Mouse (Mus musculus) hindbrain, embryonic 12.5 days (tissue): Measurements from ENCODE around the gene Sptlc2. TPM values are rescaled to one million over a fixed set of nuclear protein-coding genes. Genes with fewer than 3 reads are reported as not detected.

ENCODE experiments used
- ATAC-seq: fragments of 200-750 bp; cut with Nextera tagmentation; 2 replicates; pipeline ENCODE4 v1.8.0; 2017; ENCODE audit warnings: moderate TSS enrichment; ENCODE audit not compliant: low FRiP score
- H3K27ac ChIP-seq: fragments of 300-500 bp; sonication (generic); 2 replicates; pipeline ENCODE4 v1.5.1; 2016; ENCODE audit warnings: mild to moderate bottlenecking
- H3K27me3 ChIP-seq: fragments of 300-500 bp; sonication (generic); 2 replicates; pipeline ENCODE4 v1.6.1; 2016; ENCODE audit warnings: mild to moderate bottlenecking
- H3K36me3 ChIP-seq: fragments of 300-500 bp; sonication (generic); 2 replicates; pipeline ENCODE4 v1.6.1; 2016; ENCODE audit warnings: mild to moderate bottlenecking
- H3K4me1 ChIP-seq: fragments of 300-500 bp; sonication (generic); 2 replicates; pipeline ENCODE4 v1.6.1; 2016
- H3K4me2 ChIP-seq: fragments of 300-500 bp; sonication (generic); replicated peaks from 2 replicates; pipeline ENCODE4 v1.6.1; 2016; ENCODE audit warnings: mild to moderate bottlenecking
- H3K4me3 ChIP-seq: fragments of 300-500 bp; sonication (generic); 2 replicates; pipeline ENCODE4 v1.5.1; 2016; ENCODE audit warnings: mild to moderate bottlenecking
- H3K9ac ChIP-seq: fragments of 300-500 bp; sonication (generic); 2 replicates; pipeline ENCODE4 v1.6.1; 2016; ENCODE audit warnings: mild to moderate bottlenecking, moderate library complexity
- H3K9me3 ChIP-seq: fragments of 300-500 bp; sonication (generic); replicated peaks from 2 replicates; pipeline ENCODE4 v1.6.1; 2016; ENCODE audit warnings: mild to moderate bottlenecking
- WGBS: fragments of 180-500 bp; shearing (Covaris S2); methylation state at CpG from one replicate; pipeline ENCODE4 v1.1.7; 2016; 5-methylcytosine and 5-hydroxymethylcytosine counted together
- microRNA-seq: library from miRNA; unstranded; fragments of <30 nt; microRNA quantifications from one replicate; pipeline ENCODE4, GENCODE M21; 2017
- polyA plus RNA-seq: library from polyadenylated mRNA; unstranded; fragments of >200 nt; fragmentation: Nextera tagmentation; extraction: Ambion mirVana; gene quantifications from 2 replicates; pipeline ENCODE4 v1.2.1, GENCODE M21; 2016

Sptlc2 gene
- polyA plus RNA-seq, 1 experiment from 2014 or later, result 72.2 TPM

DNA sequence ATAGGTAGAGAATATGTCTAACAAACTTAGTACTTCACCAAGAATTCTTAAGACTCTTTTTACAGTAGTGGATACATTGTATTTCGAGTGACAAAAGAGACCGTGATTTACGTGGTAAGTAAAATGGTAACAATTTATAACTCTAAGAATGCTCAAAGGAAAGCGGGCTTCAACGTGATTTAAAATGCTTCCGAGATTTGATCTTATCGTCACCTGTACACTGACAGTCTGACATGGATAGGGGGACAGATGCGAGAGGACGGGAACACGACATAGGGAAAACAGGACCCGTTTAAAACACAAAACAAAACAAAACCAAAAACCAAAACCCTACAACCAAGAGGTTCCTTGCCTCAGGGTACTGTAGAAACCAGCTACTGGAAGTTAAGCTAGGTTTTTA lies 122.7 kb downstream of the Sptlc2 start:
- ATAC-seq, result no peak
- Histone ChIP-seq H3K27me3 (no peaks in the 10 kb centered on the region), H3K4me3 (peak overlapping the region; percentile 75), H3K27ac (peak overlapping the region; percentile 86), H3K4me2 (peak overlapping the region; percentile 74), H3K4me1 (peaks cover 18% of the 10 kb centered on the region), H3K9ac (peak overlapping the region; percentile 81), H3K9me3 (no peaks in the 10 kb centered on the region), H3K36me3 (peaks cover 38% of the 10 kb centered on the region)
- 27% methylated on average over 11 of the region's 11 CpGs for WGBS

DNA sequence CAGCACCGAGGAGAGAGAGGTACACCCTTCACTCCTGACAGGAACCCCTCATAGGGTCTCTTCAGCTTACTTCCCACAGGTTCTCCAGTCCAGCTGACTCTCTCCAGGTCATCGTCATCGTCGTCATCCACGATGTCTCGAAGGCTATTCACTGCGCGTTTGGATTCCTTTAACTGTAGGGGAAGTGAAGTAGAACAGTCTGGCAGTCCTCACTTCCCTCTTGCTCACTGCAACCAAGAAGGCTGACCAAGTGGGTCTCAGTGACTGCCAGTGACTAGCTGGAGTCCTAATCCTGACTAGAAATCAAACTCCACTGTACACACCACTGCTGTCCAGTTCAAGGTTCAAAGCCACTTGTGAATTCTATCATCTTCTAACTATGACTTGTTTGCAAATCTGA lies 127.6 kb downstream of the Sptlc2 start:
- Histone ChIP-seq H3K27ac (no peak overlapping the region), H3K36me3 (peaks cover 67% of the 10 kb centered on the region), H3K9me3 (no peaks in the 10 kb centered on the region), H3K4me2 (no peak overlapping the region), H3K4me3 (no peak overlapping the region), H3K4me1 (peaks cover 9% of the 10 kb centered on the region), H3K27me3 (no peaks in the 10 kb centered on the region), H3K9ac (no peak overlapping the region)
- 98% methylated on average over 8 of the region's 8 CpGs for WGBS
- no peak for ATAC-seq

DNA sequence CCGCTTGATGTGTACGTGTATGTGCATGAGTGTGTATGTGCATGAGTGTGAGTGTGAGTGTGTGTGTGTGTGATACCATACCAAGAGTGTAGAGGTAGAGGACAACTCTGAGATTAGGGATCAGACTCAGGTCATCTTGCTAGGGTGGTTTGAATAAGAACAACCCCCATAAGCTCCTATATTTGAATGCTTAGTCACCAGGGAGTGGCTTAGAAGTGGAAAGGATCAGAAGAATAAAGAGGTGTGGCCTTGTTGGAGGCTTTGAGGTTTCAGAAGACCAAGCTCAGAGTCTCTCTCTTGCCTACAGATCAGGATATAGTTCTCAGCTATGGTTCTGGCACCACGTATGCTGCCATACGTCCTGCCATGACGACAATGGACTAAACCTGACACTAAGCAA lies 131.5 kb downstream of the Sptlc2 start:
- H3K9me3 ChIP-seq, result no peaks in the 10 kb centered on the region
- no peaks in the 10 kb centered on the region for H3K27me3 ChIP-seq
- ATAC-seq, result no peak
- H3K4me1 ChIP-seq, result no peaks in the 10 kb centered on the region
- no peak overlapping the region for H3K9ac ChIP-seq
- 96% methylated on average over 5 of the region's 5 CpGs for WGBS
- H3K27ac ChIP-seq, result no peak overlapping the region
- peaks cover 85% of the 10 kb centered on the region for H3K36me3 ChIP-seq
- no peak overlapping the region for H3K4me3 ChIP-seq
- no peak overlapping the region for H3K4me2 ChIP-seq

Small RNAs within 50 kb of the gene (microRNA-seq; reads per million reads assigned to microRNA genes)
- gene Gm47293 (not detected), gene Mir3068 (36.9 reads per million, percentile 36 among the genes with 10 or more reads in this experiment)

Other genes starting within 250 kb of the Sptlc2 start
- 24.1 and 24.6 TPM in 2 replicates for gene Gstz1, start 241.2 kb downstream of the Sptlc2 start, polyA plus RNA-seq
- 16.2 and 17.7 TPM in 2 replicates for gene Pomt2, start 240.4 kb downstream of the Sptlc2 start, polyA plus RNA-seq
- 1.6 and 2.5 TPM in 2 replicates for gene Samd15, start 188.6 kb downstream of the Sptlc2 start, polyA plus RNA-seq
- gene Tmed8, start 187.9 kb downstream of the Sptlc2 start, polyA plus RNA-seq, result 5.4 and 6.0 TPM in 2 replicates
- gene Noxred1, start 149.6 kb downstream of the Sptlc2 start, polyA plus RNA-seq, result 1.6 and 1.8 TPM in 2 replicates
- 60.0 and 62.1 TPM in 2 replicates for gene Vipas39, start 122.1 kb downstream of the Sptlc2 start, polyA plus RNA-seq
- gene Ahsa1, start 121.9 kb downstream of the Sptlc2 start, polyA plus RNA-seq, result 181 and 187 TPM in 2 replicates
- gene Ism2, start 88.7 kb downstream of the Sptlc2 start, polyA plus RNA-seq, result 1.0 and 1.1 TPM in 2 replicates
- gene Slirp, start 55.5 kb upstream of the Sptlc2 start, polyA plus RNA-seq, result 241 and 269 TPM in 2 replicates
- 48.1 and 53.9 TPM in 2 replicates for gene Alkbh1, start 55.7 kb upstream of the Sptlc2 start, polyA plus RNA-seq
- 132 and 134 TPM in 2 replicates for gene Snw1, start 83.9 kb upstream of the Sptlc2 start, polyA plus RNA-seq
- gene Gm5788, start 106.4 kb upstream of the Sptlc2 start, polyA plus RNA-seq, result not detected in 2 replicates
- not detected in 2 replicates for gene Gm8300, start 126.0 kb upstream of the Sptlc2 start, polyA plus RNA-seq
- not detected in 2 replicates for gene Oog1, start 214.3 kb upstream of the Sptlc2 start, polyA plus RNA-seq
- not detected in 2 replicates for gene Gm4027, start 230.5 kb upstream of the Sptlc2 start, polyA plus RNA-seq